Mouse (Mus musculus): Measurements from ENCODE around the gene Krtap12-1.
"Not testable (repeated sequence)": the region's sequence is repeated elsewhere in the genome, so short reads cannot be mapped to it uniquely, and the experiment has no call there.

The Krtap12-1 gene

DNA sequence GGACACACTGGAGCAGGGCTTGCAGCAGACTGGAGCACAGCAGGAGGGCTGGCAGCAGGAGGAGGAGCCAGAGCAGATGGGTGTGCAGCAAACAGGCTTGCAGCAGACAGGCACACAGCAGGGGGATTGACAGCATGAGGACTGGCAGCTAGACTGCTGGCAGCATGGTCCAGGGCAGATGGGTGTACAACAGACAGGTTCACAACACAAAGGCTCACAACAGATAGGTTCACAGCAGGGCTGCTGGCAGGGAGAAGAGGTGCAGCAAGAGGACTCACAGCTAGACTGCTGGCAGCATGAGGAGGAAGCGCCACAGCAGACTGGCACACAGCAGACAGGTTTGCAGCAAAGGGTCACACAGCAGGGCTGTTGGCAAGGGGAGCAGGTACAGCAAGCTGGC lies 30.3 kb downstream of the Krtap12-1 start:
- not testable (repeated sequence) for DNase-seq (ENCODE audit: low spot score)

GRCm38 (mm10) chr10:77751254-77751653 lies 30.9 kb downstream of the Krtap12-1 start, which contains the start of gene Gm9736:
TSS of gene Gm9736 (minus strand) at chr10:77751354.
- not testable (repeated sequence) for DNase-seq (ENCODE audit: low spot score)

DNA sequence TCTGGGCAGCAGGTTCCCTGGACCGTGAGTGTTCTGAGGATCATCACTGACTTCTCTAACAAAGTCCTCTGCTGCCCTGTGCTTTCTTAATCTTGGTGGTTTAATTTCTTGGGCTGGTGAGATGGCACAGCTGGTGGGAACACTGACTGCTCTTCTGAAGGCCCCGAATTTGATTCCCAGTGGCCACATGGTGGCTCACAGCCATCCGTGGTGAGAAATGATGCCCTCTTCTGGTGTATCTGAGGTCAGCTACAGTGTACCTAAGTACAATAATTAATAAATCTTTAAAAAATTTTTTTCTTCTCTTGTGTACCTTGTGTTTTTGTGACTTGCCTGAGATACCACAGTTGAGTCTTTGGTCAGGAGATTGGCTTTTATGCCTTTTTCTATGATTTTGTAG lies 31.9 kb downstream of the Krtap12-1 start:
- DNase-seq (ENCODE audit: low spot score): not testable (repeated sequence)

- no peak for DNase-seq (ENCODE audit: low spot score)
Measured at GRCm38 (mm10) chr10:77753448-77753847, 33.0 kb downstream of the Krtap12-1 start.

DNA sequence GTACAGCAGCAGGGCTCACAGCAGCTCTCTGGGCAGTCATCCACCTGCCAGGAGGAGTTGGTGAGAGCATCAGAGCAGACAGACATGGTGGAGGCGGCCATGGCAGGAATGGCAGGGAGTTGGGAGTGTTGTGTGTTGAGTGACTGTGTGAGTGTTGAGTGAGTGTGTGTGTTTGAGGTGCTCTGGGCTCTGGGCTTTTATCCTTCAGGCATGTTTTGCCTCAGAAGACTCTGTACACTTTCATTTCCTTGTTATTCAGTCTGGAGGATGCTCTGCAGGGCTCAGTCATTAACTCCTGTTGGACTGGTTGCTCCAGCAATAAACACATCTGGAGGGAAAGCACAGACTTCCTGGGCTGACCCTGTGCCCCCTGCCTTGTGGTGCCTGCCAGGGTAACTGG lies 39.2 kb downstream of the Krtap12-1 start, which contains the start of gene Gm3233:
Gene Gm3233, minus strand, starts transcription at position 101 of the 400 bp plus-strand sequence.
- not testable (repeated sequence) for DNase-seq (ENCODE audit: low spot score)

DNA sequence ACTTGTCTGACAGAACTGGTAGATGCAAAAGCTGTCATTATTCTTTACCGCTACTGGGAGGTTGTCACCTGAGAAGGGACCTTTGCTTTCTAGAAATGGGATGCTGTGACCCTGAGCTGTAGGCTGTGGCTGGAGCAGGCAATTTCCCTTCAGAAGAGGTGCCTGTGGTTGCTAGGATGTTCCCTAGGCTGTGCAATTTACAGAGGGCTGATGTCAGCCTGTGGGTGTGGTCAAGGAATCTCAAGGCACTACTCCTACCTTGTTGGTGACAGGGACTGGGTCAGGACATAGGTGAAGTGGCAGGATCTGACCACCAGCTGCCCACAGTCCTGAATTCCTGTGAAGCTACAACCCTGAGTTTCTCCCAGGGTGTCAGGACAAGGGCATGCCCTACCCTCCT lies 49.3 kb downstream of the Krtap12-1 start:
- no peak for DNase-seq (ENCODE audit: low spot score)
